Mouse (Mus musculus) neural tube, embryonic 15.5 days (tissue): ENCODE measurements at regions not wholly inside any gene's neighbourhood (a gene's known extent, or its start where the extent isn't known, plus 50 kb on each side); places are given as distances from the start of the nearest gene placed in this dataset.

Experiments
- ATAC-seq: fragments of 200-750 bp; cut with Nextera tagmentation; 2 replicates; pipeline ENCODE4 v1.8.0; 2017; ENCODE audit warnings: mild to moderate bottlenecking, moderate TSS enrichment, moderate library complexity; ENCODE audit not compliant: low FRiP score
- H3K27ac ChIP-seq: fragments of 300-500 bp; sonication (generic); replicated peaks from 2 replicates; pipeline ENCODE4 v1.5.1; 2015; ENCODE audit warnings: mild to moderate bottlenecking, inconsistent platforms
- H3K27me3 ChIP-seq: fragments of 300-500 bp; sonication (generic); replicated peaks from 2 replicates; pipeline ENCODE4 v1.6.1; 2015; ENCODE audit warnings: inconsistent platforms
- H3K36me3 ChIP-seq: fragments of 300-500 bp; sonication (generic); 2 replicates; pipeline ENCODE4 v1.6.1; 2015; ENCODE audit warnings: inconsistent platforms
- H3K4me1 ChIP-seq: fragments of 300-500 bp; sonication (generic); 2 replicates; pipeline ENCODE4 v1.6.1; 2015; ENCODE audit warnings: inconsistent platforms
- H3K4me2 ChIP-seq: fragments of 300-500 bp; sonication (generic); 2 replicates; pipeline ENCODE4 v1.6.1; 2015; ENCODE audit warnings: inconsistent platforms, mild to moderate bottlenecking, moderate library complexity
- H3K4me3 ChIP-seq: fragments of 300-500 bp; sonication (generic); replicated peaks from 2 replicates; pipeline ENCODE4 v1.5.1; 2015; ENCODE audit warnings: mild to moderate bottlenecking, inconsistent platforms
- H3K9ac ChIP-seq: fragments of 300-500 bp; sonication (generic); replicated peaks from 2 replicates; pipeline ENCODE4 v1.6.1; 2015; ENCODE audit warnings: mild to moderate bottlenecking, inconsistent platforms
- H3K9me3 ChIP-seq: fragments of 300-500 bp; sonication (generic); replicated peaks from 2 replicates; pipeline ENCODE4 v1.6.1; 2016; ENCODE audit warnings: inconsistent platforms
- WGBS: fragments of 180-500 bp; shearing (Covaris S2); methylation state at CpG from one replicate; pipeline ENCODE4 v1.1.7; 2015; ENCODE audit warnings: mixed read lengths; 5-methylcytosine and 5-hydroxymethylcytosine counted together

DNA sequence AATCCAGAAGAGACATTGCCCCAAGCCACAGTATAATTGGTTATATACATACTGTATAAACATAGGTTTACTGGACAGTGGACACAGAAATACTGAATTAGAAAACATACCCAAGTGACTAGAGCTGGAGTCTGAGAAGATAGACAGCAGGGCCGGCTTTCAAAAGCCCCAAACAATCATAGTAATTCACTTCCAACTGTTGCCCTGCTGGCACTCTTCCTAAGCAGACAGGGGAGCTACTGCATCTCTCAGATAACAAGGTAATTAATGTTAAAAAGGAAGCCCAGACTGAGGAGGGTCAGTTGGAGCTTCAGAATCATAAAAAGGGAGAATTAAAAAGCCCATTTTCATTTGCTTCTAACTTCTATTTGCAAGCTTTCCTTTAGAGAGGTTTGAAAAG, 764.5 kb downstream of the Vgll3 start:
- Histone ChIP-seq H3K36me3 (no peaks in the 10 kb centered on the region), H3K27ac (no peak overlapping the region), H3K4me2 (no peak overlapping the region), H3K4me1 (no peaks in the 10 kb centered on the region), H3K9me3 (no peaks in the 10 kb centered on the region), H3K4me3 (no peak overlapping the region), H3K9ac (no peak overlapping the region), H3K27me3 (no peaks in the 10 kb centered on the region)
- ATAC-seq: no peak
- WGBS: 36% methylated on average over 1 of the region's 1 CpGs

DNA sequence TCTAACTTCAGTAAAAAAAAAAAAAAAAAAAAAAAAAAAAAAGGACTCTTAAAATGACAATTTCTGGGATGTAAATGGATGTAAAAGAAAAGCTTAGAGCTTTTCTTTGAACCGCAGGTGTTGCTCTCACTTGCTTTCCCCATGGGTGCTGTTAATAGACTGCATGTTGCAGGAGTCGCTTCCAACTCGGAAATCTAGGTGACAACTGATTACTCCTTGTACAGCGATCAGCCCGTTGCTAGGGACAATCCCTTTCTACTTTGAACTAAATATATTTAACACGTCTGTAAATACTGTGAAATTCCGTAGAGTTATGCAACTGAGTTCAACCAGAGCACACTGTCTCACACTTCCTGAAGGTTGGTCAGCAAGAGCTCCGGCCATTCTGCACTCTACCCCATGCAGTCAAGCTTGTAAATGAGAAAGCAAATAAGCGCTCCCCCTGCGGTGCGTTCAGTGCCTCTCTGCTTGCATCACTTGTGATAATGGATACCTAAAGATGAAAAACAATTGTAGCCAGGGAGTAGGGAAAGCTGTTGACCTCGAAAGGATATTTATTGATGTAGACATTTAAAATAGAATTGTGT, 770.7 kb downstream of the Vgll3 start:
- no peak overlapping the region; the same call in 1 of the 2 replicates for H3K9ac ChIP-seq
- 3% methylated on average over 12 of the region's 12 CpGs for WGBS
- H3K9me3 ChIP-seq: no peaks in the 10 kb centered on the region
- H3K27ac ChIP-seq: no peak overlapping the region
- ATAC-seq: peak; percentile 57; the same call in 1 of the 2 replicates
- peak overlapping the region; percentile 25 for H3K4me3 ChIP-seq
- H3K4me1 ChIP-seq: peaks cover 8% of the 10 kb centered on the region
- peak overlapping the region; percentile 56 for H3K4me2 ChIP-seq
- H3K36me3 ChIP-seq: no peaks in the 10 kb centered on the region
- no peaks in the 10 kb centered on the region for H3K27me3 ChIP-seq

DNA sequence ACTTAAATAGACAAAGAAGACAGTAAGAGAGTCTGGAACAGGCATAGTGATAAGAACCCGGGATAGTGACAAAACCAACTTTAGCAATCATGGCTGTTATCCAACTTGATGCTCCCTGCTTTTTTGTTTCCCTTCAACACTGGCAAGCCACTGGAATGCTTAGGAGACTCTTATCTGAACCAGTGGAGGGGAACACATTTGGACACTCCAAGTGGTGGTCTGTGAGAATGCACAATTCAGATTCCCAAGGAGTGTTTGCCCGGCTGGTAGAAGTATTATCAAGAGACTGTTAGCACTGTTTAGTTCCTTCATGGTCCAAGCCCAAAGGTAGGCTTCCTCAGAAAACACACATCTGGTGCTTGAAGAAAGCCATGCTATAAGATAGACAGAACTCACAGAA, 787.2 kb downstream of the Vgll3 start:
- no peak overlapping the region for H3K4me3 ChIP-seq
- WGBS: 53% methylated on average over 2 of the region's 2 CpGs
- no peak for ATAC-seq

DNA sequence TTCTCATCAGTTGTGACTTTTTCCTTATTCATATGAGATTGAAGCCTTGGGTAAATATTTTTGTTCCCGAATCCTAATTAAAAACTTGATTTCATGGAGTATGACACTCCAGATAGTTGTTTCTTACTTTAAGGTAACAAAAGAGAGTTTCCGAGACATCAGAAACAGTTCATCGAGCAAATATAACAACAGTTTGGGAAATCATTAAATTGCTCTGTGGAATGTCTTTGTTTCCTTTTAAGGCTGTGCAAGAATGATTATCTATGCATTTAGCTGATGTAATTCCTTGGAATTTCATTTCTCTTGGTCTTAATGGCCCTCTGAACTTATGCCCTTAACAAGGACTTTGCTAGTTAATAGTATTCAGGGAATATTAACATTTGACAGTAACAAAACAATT, 787.6 kb downstream of the Vgll3 start:
- H3K27me3 ChIP-seq: no peaks in the 10 kb centered on the region
- no peaks in the 10 kb centered on the region for H3K9me3 ChIP-seq
- no peak overlapping the region for H3K27ac ChIP-seq
- H3K4me2 ChIP-seq: no peak overlapping the region
- no peaks in the 10 kb centered on the region for H3K4me1 ChIP-seq
- WGBS: 29% methylated on average over 3 of the region's 3 CpGs
- H3K9ac ChIP-seq: no peak overlapping the region
- no peaks in the 10 kb centered on the region for H3K36me3 ChIP-seq
- no peak overlapping the region for H3K4me3 ChIP-seq
- ATAC-seq: no peak

More for the DNA sequence above, 787.2 kb downstream of the Vgll3 start:
- Histone ChIP-seq H3K36me3 (no peaks in the 10 kb centered on the region), H3K27me3 (no peaks in the 10 kb centered on the region), H3K27ac (no peak overlapping the region), H3K9ac (no peak overlapping the region), H3K9me3 (no peaks in the 10 kb centered on the region), H3K4me1 (no peaks in the 10 kb centered on the region), H3K4me2 (no peak overlapping the region)

DNA sequence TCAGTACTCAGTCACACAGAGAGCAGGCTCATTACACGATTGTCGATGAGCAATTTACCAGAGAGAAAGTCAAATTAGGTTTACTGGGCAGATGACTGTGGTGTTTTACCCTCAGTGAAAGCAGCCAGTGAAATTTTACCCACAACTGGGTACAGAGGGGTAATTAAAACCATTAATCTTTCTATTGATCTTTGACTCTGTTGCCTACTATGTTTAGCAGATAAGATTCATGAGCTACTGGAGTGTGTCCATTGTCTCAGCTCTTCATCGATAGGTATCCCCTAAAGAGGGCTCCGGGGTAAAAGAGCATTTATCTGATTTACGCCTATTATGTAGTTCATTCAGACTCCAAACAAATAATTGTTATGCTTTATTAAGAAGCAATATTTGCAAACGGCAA, 788.8 kb downstream of the Vgll3 start:
- WGBS: 20% methylated on average over 6 of the region's 6 CpGs

More for the DNA sequence above, 788.8 kb downstream of the Vgll3 start:
- H3K36me3 ChIP-seq: no peaks in the 10 kb centered on the region
- no peak overlapping the region for H3K4me3 ChIP-seq
- no peak overlapping the region for H3K9ac ChIP-seq
- H3K27ac ChIP-seq: no peak overlapping the region
- no peak for ATAC-seq
- no peak overlapping the region for H3K4me2 ChIP-seq
- H3K27me3 ChIP-seq: no peaks in the 10 kb centered on the region
- no peaks in the 10 kb centered on the region for H3K9me3 ChIP-seq
- no peaks in the 10 kb centered on the region for H3K4me1 ChIP-seq
